Mouse (Mus musculus) heart, embryonic 15.5 days (tissue): ENCODE data around the gene Klc1. TPM values are rescaled to one million over a fixed set of nuclear protein-coding genes. Genes with fewer than 3 reads are reported as not detected.

ENCODE experiments used
- polyA plus RNA-seq: library from polyadenylated mRNA; unstranded; fragments of >200 nt; fragmentation: Nextera tagmentation; extraction: Ambion mirVana; gene quantifications from 2 replicates; pipeline ENCODE4 v1.2.1, GENCODE M21; 2015

Klc1 gene
- polyA plus RNA-seq, 1 experiment from 2014 or later: 105 TPM

Other genes starting within 250 kb of the Klc1 start
- 372 and 404 TPM in 2 replicates for gene Eif5, start 220.8 kb upstream of the Klc1 start, polyA plus RNA-seq
- gene Mark3, start 184.3 kb upstream of the Klc1 start, polyA plus RNA-seq: 25.8 and 30.4 TPM in 2 replicates
- gene Ckb, start 86.5 kb upstream of the Klc1 start, polyA plus RNA-seq: 315 and 319 TPM in 2 replicates
- gene Trmt61a, start 80.7 kb upstream of the Klc1 start, polyA plus RNA-seq: 6.1 and 9.0 TPM in 2 replicates
- gene Bag5, start 45.6 kb upstream of the Klc1 start, polyA plus RNA-seq: 36.2 and 39.9 TPM in 2 replicates
- gene Apopt1, start 45.6 kb upstream of the Klc1 start, polyA plus RNA-seq: 41.3 and 41.5 TPM in 2 replicates
- gene Xrcc3, start 55.0 kb downstream of the Klc1 start, polyA plus RNA-seq: 3.8 and 7.8 TPM in 2 replicates
- gene Zfyve21, start 55.3 kb downstream of the Klc1 start, polyA plus RNA-seq: 86.6 and 99.9 TPM in 2 replicates
- gene Ppp1r13b, start 149.3 kb downstream of the Klc1 start, polyA plus RNA-seq: 11.1 and 15.3 TPM in 2 replicates
- gene Atp5mpl, start 208.1 kb downstream of the Klc1 start, polyA plus RNA-seq: 1,223 and 1,834 TPM in 2 replicates
- 0.10 and 0.36 TPM in 2 replicates for gene Tdrd9, start 212.7 kb downstream of the Klc1 start, polyA plus RNA-seq
- 0.43 and 0.48 TPM in 2 replicates for gene Rd3l, start 222.5 kb downstream of the Klc1 start, polyA plus RNA-seq